Mouse (Mus musculus) embryonic facial prominence, embryonic 15.5 days (tissue): ENCODE measurements at regions not wholly inside any gene's neighbourhood (a gene's known extent, or its start where the extent isn't known, plus 50 kb on each side); places are given as distances from the start of the nearest gene placed in this dataset.
"Not testable (repeated sequence)": the region's sequence is repeated elsewhere in the genome, so short reads cannot be mapped to it uniquely, and the experiment has no call there.

Source experiments
- ATAC-seq: fragments of 200-750 bp; cut with Nextera tagmentation; 2 replicates; pipeline ENCODE4 v1.8.0; 2017; ENCODE audit warnings: low read depth, moderate TSS enrichment; ENCODE audit not compliant: insufficient number of reproducible peaks, low FRiP score, low TSS enrichment
- H3K27ac ChIP-seq: fragments of 300-500 bp; sonication (generic); replicated peaks from 2 replicates; pipeline ENCODE4 v1.5.1; 2015; ENCODE audit warnings: mild to moderate bottlenecking, inconsistent platforms
- H3K27me3 ChIP-seq: fragments of 300-500 bp; sonication (generic); 2 replicates; pipeline ENCODE4 v1.6.1; 2015; ENCODE audit warnings: inconsistent platforms
- H3K36me3 ChIP-seq: fragments of 300-500 bp; sonication (generic); 2 replicates; pipeline ENCODE4 v1.6.1; 2015; ENCODE audit warnings: mild to moderate bottlenecking, inconsistent platforms
- H3K4me1 ChIP-seq: fragments of 300-500 bp; sonication (generic); 2 replicates; pipeline ENCODE4 v1.6.1; 2015; ENCODE audit warnings: inconsistent platforms
- H3K4me2 ChIP-seq: fragments of 300-500 bp; sonication (generic); replicated peaks from 2 replicates; pipeline ENCODE4 v1.6.1; 2015; ENCODE audit warnings: mild to moderate bottlenecking, inconsistent platforms
- H3K4me3 ChIP-seq: fragments of 300-500 bp; sonication (generic); replicated peaks from 2 replicates; pipeline ENCODE4 v1.5.1; 2015; ENCODE audit warnings: mild to moderate bottlenecking, inconsistent platforms
- H3K9ac ChIP-seq: fragments of 300-500 bp; sonication (generic); 2 replicates; pipeline ENCODE4 v1.6.1; 2015; ENCODE audit warnings: inconsistent platforms
- H3K9me3 ChIP-seq: fragments of 300-500 bp; sonication (generic); replicated peaks from 2 replicates; pipeline ENCODE4 v1.6.1; 2016; ENCODE audit warnings: inconsistent platforms
- WGBS: fragments of 180-500 bp; shearing (Covaris S2); methylation state at CpG from one replicate; pipeline ENCODE4 v1.1.7; 2015; 5-methylcytosine and 5-hydroxymethylcytosine counted together

GRCm38 (mm10) chr5:108903134-108903923 lies 50.9 kb upstream of the Vmn2r9 start:
- Histone ChIP-seq H3K4me2 (peak overlapping the region; percentile 45), H3K4me3 (peak overlapping the region; percentile 23)
- H3K36me3 ChIP-seq, H3K4me1 ChIP-seq, H3K27ac ChIP-seq, H3K9me3 ChIP-seq, H3K9ac ChIP-seq, H3K27me3 ChIP-seq: not testable (repeated sequence)
- WGBS = 1% methylated on average over 31 of the region's 65 CpGs
- peak; percentile 85 for ATAC-seq
